Mouse (Mus musculus): Measurements from ENCODE around the gene Cmss1.

Gene Cmss1

DNA sequence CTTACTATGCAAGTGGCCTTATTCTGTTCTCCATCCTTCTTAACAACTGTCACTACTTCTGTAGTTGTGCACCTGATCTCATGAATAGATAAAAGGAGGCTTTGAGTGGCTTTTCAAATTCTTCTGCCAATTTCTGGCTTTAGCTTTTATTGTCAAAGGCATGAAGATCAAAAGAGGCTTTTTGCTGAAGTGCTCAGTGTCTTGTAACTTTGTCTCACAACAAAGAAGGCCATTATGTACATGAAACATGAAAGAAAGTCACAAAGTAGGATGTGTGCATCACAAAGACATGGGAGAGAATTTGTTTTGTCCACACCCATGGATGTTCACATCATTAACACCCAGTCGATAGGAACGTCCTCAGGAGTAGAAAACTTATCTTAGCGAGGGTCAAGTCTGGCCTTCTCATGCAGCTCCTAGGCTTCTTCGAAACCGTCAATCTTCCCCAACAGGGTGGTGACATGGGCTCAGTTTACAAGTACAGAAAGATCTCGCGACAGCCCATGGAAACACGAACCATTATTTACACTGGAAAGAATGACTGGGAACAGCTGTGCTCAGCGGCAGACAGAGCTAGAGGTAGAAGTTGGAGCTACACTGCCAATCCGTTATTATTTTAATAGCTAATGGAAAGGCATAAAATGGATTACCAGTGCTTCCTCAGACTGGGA, 133.1 kb downstream of the Cmss1 start:
- DNase-seq (ENCODE audit: low spot score) = no peak

DNA sequence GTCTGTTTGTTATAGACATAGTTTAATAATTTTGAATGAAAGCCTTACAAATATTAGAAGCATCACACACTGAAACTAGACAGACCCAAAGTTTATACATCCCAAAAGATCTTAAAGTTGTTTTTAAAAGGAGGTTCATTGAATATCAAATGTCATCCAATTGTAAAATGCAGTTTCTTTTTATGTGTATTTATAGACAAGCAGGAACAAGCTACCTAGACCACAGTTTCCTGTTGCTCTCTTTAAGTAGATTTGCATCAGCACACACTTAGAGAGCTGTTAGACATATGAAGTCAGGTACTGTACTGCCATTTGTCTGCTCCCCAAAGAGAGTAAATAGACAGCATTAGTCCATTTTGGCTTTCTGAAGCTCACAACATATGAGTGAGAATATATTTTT, 135.6 kb downstream of the Cmss1 start:
- no peak for DNase-seq (ENCODE audit: low spot score)

DNA sequence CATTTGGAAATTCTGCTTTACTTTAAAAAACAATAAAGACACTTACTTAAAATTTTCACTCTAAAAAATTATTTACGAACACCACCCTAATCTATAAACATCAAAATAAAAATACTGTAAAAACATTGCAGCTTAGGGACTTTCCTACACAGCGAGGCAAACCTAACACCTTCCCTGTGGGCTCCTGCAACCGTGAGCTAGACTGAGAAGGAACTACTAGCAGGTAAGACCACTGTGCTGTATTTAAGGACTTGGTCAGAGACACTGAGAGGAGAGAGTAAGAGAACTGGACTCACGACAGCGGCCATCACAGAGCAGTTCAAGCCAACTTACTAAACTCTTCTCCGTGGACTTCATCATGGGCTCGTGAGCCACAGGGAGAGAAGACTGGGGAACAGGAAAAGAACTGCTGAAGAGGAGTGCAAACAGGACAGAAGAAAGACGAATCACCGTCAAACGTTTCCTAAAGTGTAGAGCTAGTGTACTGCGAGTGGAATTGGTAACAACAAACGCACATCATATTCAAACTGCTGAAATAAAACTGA, 136.3 kb downstream of the Cmss1 start:
- no peak for DNase-seq (ENCODE audit: low spot score)

DNA sequence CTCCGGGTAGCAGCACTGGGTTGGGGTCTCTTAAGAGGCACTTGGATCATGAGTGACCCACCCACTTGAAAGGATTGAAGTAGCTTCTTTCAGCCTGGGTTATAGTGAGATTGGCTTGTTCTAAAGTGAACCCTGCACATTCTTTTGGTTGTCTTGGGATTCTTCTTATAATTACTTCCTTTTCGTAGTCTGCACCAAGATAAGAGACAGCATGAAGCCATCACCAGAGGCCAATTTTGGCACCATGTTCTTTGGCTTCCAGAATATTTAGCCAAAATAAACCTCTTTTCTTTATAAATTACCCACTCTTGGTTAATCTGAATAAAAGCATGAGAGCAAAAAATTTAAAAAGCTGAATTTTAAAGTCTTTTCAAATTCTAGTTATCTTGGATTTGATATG, 136.8 kb downstream of the Cmss1 start:
- no peak for DNase-seq (ENCODE audit: low spot score)

DNA sequence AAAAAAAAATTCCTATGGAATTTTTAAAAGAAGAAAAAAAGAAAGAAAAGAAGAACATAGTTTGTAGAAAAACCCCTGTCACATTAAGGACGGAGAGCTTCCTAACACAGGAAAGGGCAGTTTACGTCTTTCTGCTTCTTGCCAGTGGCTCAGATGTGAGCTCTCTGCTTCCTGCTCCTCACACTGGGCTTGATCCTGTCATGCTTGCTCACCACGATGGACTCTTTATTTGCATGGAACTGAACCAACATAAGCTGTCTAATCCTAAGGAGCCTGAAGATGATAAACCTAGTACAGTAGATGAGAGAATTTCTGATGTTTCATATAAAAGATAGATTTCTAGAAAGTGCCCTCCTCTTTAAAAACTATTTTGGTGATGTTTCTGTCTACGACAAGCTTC, 137.4 kb downstream of the Cmss1 start:
- no peak for DNase-seq (ENCODE audit: low spot score)

DNA sequence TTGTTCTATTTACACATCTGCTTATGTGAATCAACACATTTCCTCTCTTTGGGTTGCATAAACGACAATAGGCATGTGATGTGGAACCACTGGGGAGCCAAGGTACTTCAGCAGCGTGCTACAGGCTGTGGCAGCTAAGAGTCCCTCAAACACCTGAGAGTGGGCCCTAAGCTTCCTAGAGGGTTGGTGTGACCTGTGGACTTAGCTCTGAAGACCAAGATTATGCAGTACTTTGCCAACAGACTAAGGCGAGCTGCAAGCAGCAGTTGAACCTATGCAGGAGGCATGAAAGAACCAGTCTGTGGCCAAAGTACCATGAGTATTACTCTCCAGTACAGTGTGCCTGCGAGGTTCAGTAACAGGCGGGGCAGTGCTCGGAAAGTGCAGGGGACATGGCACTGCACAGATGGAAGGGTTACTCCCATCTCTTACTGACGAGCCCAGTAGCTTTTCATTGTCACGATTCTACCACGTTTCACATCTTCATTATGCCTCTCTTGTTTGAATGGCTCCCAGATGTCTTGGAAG, 141.2 kb downstream of the Cmss1 start:
- no peak for DNase-seq (ENCODE audit: low spot score)

DNA sequence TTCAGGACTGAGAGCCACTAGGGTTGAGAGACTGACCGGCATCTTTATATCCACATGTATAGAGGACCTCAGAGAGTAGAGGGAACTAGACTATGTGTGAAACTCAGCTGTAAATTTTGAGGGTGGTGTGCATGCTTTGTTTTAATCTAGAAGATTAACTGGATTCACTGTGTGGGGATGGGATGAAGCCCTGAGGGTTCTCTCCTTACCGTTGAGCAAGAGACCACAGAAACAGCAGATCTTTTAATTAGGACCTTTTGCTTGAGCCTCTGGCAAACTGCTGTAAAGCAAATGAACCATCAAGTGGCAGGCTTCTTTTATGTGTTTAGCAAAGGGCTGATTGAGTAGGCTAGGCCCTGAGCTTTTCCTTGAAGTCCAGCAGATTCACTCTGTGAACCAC, 150.7 kb downstream of the Cmss1 start:
- no peak for DNase-seq (ENCODE audit: low spot score)

DNA sequence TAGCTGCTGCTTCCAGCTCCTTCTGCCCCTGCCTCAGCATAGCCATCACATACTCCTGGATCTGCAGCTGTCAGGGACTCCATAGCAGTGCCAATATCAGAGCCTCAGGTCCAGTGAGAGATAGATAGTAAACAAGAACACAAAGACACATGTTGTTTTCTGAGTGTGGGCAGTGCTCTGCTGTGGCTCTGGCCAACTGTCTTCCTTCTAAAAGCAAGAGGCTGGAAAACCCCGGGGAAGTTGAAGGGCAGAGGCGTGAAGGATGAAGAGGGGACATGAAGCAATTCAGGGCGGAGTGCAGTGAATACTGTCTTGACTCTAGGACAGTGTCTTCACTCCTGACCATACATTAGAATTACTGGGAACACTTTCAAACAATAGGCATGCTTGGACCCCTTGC, 151.1 kb downstream of the Cmss1 start:
- DNase-seq (ENCODE audit: low spot score) = no peak

DNA sequence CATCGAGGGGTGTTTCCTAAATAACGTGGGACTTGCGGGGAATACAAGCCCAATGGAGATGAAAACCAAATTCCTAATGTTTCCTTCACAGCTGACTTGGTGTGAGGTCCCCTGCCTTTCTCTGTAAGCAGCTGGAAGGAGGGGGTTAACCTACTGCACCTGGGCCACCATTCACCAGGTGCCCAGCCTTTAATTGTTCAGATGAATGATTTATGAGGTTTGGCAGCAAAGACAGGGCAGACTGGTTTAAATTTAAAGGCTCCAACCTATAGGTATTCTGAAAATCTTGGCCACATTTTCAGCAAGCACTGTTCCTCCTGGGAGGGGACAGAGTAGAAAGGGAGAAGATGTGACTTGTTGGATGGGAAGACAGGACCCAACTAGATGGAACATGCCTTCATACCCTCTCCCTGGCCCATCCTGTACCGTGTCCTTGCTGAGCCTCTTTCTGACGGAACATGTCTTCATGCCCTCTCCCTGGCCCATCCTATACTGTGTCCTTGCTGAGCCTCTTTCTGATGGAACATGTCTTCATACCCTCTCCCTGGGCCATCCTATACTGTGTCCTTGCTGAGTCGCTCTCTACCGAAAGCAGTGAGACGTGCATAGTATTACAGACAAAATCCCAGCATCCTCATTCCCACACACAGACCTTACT, 152.4 kb downstream of the Cmss1 start:
- no peak for DNase-seq (ENCODE audit: low spot score)

DNA sequence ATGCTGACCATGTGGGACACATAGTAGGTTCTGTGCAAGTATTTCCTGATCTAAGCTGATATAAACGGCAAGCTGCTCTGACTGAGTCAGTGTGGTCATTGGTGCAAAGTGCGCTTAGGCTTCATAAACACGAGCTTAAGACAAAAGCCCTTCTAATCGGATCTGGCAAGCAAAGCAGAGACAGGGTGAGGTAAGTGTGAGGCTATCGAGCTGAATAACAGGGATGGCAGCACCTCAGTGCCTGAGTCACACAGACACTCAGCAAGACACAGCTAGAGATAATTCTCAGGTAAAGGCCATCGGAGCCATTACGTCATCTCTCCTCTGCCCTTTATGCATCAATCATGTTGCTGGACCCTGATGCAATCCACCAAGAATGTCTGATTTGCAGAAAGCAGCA, 153.7 kb downstream of the Cmss1 start:
- no peak for DNase-seq (ENCODE audit: low spot score)

DNA sequence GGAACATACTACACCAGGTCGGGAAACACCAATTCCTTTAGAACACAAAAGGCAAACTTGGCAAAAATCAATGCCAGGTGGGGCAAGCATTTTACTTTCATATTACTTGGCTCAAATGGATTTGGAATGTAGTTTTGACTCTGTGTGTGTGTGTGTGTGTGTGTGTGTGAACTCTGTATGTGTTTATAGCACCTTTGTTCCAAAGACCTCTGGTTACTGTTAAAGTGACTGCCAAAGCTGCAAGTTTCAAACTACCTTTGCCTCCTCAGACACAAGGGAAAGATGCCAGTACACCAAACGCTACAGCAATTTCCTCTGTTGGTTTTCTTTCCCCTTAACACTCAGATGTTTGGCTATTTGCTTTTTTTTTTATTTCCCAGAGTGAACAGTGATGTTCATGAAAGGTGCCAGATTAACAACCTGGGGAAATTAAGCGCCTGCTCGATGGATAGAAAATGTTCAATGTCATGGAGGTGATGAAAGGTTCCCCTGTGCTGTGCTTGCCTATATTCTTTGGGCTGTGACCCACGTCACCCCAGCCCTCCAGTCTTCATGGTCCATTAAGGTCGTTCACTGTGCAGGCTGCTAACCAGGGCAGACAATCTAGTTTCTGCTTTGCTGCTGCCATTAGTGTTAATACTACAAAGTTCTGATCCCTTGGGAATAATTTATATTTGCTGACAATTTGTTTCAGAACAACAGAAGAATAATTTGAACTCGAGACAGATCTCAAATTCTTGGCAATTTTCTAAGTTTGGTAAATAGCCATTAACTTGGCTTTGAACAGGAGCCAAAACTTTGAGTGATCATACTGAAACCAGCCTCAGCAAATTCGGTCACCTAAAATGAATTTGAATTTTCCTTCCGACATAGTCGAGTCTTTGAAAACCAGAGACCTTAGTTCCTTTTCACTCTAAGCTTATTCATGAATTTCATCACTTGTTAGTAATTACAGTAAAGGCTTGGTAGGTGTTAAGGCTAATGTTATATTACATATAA, 161.3 kb downstream of the Cmss1 start:
- DNase-seq (ENCODE audit: low spot score) = no peak

DNA sequence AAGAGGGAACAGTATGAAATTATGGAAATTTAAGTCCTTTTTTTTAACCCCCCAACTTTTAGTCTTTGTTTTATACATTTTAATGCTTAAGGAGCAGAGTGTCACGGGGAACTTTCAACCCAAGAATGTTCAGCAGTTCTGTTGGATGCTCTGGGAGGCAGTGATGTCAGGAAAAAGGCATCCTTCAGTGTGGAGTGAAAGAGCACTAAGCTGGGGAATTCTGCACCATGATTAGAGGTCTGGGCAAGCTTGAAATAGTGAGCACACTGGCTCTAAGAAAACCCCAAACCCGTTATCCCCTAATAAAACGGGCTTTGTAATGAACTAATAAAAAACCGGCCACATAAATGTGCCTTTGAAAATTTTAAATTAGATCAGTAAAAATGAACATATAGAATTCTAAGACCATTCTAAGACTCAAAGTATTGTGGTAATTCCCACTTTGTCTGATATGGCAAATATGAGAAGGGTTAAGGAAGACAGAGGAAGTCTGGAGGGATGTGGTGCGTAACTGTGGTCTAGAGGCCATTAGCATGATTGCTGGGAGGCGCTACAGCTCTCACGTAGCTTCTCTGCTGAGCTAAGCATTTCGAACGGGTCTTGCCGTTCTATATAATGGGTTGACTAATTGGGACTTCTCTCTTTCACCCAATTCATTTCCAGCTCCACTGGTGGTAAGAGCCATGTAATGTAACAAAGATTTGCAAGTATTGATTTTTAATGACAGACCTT, 165.8 kb downstream of the Cmss1 start:
- no peak for DNase-seq (ENCODE audit: low spot score)

DNA sequence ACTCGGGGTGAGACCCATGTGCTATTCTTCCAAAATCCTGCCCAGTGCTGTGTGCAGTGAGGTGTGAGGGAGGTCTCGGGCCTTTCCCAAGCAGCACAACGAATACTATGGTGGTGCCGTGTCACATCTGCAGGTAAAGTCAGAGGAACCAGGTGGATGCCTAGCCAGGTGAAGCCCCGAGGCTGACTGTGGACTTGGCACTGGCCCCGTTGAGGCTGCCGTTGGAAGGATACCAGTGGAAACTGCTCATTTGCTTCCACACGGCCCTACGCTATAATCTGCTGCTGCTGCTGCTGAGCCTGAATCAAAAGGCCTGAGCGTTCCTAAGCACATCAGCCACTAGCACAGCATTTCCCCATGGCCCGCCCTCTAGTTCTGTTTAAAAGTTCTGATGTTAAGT, 167.5 kb downstream of the Cmss1 start:
- DNase-seq (ENCODE audit: low spot score) = no peak

DNA sequence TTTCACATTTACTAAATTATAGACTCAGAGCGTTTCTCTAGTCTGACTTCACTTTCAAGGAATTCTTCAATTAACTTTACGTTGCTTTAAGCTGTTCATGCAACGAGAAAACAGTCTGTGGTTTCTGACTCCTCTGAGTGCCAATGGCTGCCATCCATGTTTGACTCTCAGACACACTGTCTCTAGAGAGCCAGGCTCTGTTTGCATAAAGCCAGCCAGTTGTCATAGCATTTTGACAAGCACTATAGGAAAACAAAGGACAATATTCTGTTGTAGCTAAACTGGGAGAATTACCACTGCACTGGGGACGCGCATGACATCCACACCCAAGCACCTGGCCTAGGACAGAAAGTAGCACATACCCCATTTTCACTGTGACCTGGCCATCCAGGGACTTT, 168.4 kb downstream of the Cmss1 start:
- DNase-seq (ENCODE audit: low spot score) = no peak

DNA sequence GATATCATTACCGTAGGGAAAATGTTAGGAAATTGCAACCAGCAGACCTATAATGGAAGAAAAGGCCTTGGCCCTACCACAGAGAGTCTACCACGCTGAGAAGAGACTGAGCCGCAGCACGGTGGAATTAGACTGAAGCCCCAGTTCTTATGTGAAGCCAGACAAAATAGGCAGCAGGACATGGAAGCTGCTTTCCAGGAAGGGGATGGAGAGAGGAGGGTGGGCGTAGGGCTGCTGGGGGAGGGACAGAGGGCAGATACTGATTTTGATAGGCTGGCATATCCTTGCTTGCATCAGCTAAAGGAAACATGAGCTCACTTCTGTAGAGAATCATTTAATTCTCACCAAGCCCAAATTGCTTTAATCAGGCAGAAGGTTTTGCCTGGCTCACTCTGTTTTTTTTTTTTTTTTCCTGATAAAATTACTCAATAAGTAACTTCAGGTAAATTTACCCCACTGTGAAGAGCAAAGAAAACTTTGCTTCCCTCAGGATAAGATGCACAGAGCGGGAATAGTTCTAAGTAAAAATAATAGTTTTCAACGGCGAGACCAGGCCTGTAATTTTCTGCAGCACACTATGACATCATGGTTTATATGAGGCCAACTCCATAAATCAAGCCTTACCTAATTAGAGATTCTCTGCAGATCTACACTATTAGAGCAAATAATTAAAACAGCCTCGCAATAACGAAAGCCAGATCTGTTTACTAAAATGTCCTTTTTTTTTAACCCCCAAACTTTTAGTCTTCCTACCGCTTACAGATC, 169.0 kb downstream of the Cmss1 start:
- DNase-seq (ENCODE audit: low spot score) = no peak

DNA sequence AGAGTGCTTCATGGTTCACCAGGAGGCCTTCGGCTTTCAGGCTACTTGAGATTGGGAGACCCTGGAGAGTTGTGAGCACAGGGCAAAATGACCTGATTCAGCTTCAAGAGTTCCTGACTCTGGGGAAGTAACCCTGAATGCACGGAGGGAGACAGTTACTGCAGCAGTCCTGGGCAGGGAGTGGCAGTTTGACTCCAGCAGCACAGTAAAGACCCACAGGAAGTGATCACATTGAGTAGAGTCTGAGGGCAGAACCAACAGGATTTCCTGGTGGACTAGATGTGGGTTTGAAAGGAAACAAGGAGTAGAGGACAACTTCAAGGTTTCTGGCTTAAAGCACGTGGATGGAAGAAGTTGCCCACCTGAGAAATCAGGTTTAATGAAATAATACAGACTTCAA, 172.0 kb downstream of the Cmss1 start:
- DNase-seq (ENCODE audit: low spot score) = no peak

DNA sequence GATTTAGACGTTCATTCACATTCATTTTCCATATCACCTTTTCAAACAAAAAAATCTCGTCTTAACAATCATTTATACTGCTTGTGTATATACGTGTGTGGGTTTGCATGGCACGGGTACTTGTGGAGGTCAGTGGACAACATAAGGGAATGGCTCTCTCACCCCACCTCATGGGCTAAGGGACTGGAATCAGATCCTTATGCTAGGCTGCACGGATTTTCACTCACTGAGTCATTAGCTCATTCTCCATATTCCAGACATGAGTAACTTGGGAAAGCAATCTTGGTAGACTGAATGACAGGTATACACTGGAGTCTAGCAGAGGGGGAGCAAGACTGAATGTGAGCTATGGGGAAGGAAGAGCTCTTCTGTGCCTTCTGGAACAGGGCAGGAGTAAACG, 173.0 kb downstream of the Cmss1 start:
- DNase-seq (ENCODE audit: low spot score) = no peak

DNA sequence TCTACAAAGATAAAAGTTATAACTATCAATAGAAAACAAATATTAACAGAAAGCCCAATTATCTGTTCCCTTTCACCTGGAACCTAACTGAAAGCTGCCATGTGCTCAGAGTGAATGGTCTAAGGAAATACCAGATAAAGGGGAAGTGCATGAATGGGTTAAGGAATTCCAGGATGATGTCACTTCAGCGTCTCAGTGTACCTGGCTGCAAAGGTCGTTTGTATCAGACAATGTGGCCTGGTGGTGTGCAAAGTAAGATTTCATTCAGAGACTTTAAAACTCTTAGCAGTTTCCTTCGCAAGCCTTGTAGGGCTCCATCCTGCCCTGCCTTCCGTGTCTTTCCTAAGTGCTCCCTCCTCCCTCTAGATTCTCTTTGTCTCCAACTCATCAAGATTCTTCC, 173.5 kb downstream of the Cmss1 start:
- no peak for DNase-seq (ENCODE audit: low spot score)

DNA sequence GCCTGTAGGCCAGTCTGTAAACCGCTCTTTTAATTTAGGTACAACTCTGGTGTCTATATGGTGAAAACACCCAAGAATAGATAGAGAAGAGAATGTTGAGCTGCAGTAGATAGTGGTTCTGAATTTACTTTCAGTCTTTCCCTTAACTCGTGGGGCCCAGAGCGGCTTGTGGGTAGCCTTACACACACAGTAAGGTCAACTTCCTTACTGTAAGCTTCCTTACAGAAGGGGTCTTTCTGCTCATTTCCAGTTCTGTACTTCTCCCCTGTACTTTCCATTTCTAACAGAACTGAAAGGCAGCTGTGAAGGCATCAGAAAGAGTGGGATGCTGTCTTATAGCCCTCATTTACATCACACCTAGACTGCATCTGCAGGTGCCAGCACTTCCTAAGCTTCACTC, 175.4 kb downstream of the Cmss1 start:
- no peak for DNase-seq (ENCODE audit: low spot score)

DNA sequence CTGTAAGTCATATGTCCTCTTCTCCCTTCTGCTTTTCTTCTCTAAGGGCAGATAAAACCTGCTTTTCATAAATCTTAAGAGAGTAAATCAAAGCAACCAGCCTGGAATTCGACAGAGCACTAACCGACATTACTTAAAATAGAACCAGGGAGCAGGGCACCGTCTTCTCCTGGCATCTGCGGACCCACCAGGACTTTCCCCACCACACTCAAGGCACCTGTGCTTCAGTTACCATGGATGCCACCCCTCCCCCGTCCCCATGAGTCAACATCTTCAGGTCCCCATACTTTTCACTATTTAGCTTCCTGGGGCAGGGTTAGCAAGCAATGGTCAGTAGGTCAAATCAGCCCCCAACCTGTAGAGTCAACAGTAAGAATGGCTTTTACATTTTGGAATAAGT, 177.7 kb downstream of the Cmss1 start:
- DNase-seq (ENCODE audit: low spot score) = no peak
